Comparison of ENCODE assay signal across 10 mouse cellular contexts in the genomic region with DNA sequence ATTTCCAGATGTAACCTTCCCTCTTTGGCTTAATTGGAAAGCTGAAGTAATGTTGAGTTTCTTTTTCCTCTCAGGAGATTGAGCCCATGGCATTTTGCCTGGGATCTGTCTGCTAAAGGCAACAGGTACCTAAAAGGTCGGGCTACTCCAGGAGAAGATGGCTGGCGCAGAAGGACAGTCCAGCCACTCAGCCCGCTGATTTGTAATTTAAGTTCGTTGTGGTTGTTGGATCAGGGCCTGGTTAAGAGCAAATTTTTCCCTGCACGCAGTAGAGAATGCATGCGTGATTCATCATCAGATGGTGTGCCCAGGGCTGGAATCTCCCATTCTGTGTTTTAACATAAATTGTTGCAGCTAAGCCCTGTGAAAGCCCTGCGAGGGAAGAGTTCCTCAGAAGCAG. TPM values are rescaled to one million over a fixed set of nuclear protein-coding genes. Genes with fewer than 3 reads are reported as not detected.
DNase-seq lines count a peak whose midpoint lies in the region; ATAC-seq and TF ChIP-seq lines count a peak whose summit lies in the region.
"Had no signal": no experiment of that assay in that cellular context is flagged by ENCODE, and none has a peak within 500 bp of the region (broad histone marks: within the 10 kb centered on the region; RNA-seq: fewer than 3 reads in every experiment).

No protein-coding gene starts in this region.

- H3K9me3 ChIP-seq in heart, postnatal 0 days (replicated peaks; ENCODE audit: control insufficient read depth, low read length), result no peaks in the 10 kb centered on the region
- H3K9me3 ChIP-seq in heart, embryonic 12.5 days (replicated peaks), result no peaks in the 10 kb centered on the region
- no peaks in the 10 kb centered on the region for H3K9me3 ChIP-seq in lung, embryonic 15.5 days

- no peak for DNase-seq in heart, postnatal 0 days (ENCODE audit: low spot score)
- DNase-seq in lung, postnatal 36 days, result no peak
- peak; percentile 82 for DNase-seq in brain, adult 2 months (ENCODE audit: low read depth, low spot score)
- no peak for DNase-seq in urinary bladder, adult 2 months (ENCODE audit: low spot score)
- DNase-seq in thymus, postnatal 25 days, result no peak
- DNase-seq: cerebellum, postnatal 14 days; thymus, postnatal 36 days had no signal

- peaks cover 39% of the 10 kb centered on the region for H3K4me1 ChIP-seq in heart, postnatal 0 days (ENCODE audit: control insufficient read depth, insufficient read depth)
- H3K4me1 ChIP-seq in heart, embryonic 12.5 days (replicated peaks), result peaks cover 45% of the 10 kb centered on the region
- peaks cover 25% of the 10 kb centered on the region for H3K4me1 ChIP-seq in lung, embryonic 15.5 days
- peaks cover 30% of the 10 kb centered on the region for H3K4me1 ChIP-seq in small intestine, adult 2 months (ENCODE audit: control insufficient read depth, insufficient read depth, insufficient read length, low read length)

- no peak overlapping the region for H3K4me2 ChIP-seq in heart, postnatal 0 days (ENCODE audit: low read depth, low read length)
- no peak overlapping the region for H3K4me2 ChIP-seq in heart, embryonic 12.5 days
- H3K4me2 ChIP-seq in lung, embryonic 15.5 days, result no peak overlapping the region

- no peak overlapping the region for H3K4me3 ChIP-seq in heart, postnatal 0 days (ENCODE audit: low read depth, low read length)
- H3K4me3 ChIP-seq in heart, embryonic 12.5 days, result no peak overlapping the region
- no peak overlapping the region for H3K4me3 ChIP-seq in lung, embryonic 15.5 days
- no peak overlapping the region for H3K4me3 ChIP-seq in small intestine, adult 2 months (ENCODE audit: low read depth, low read length)

- H3K27me3 ChIP-seq in heart, postnatal 0 days (ENCODE audit: control insufficient read depth, insufficient read depth, low read length), result no peaks in the 10 kb centered on the region
- H3K27me3 ChIP-seq in heart, embryonic 12.5 days (replicated peaks), result no peaks in the 10 kb centered on the region
- no peaks in the 10 kb centered on the region for H3K27me3 ChIP-seq in lung, embryonic 15.5 days
- no peaks in the 10 kb centered on the region for H3K27me3 ChIP-seq in small intestine, adult 2 months (ENCODE audit: control insufficient read depth, insufficient read depth, low read length)

- H3K27ac ChIP-seq in heart, postnatal 0 days (ENCODE audit: low read depth), result peak overlapping the region; percentile 1
- H3K27ac ChIP-seq in heart, embryonic 12.5 days (ENCODE audit: poor library complexity, severe bottlenecking), result no peak overlapping the region
- peak overlapping the region; percentile 47; the same call in 1 of the 2 replicates for H3K27ac ChIP-seq in lung, embryonic 15.5 days
- H3K27ac ChIP-seq in small intestine, adult 2 months (ENCODE audit: insufficient read depth, low read depth, low read length), result peak overlapping the region; percentile 75

- no peak for TF ChIP-seq EP300 in heart, postnatal 0 days (IDR thresholded peaks at IDR 0.05; ENCODE audit: low read depth)

- ATAC-seq in heart, postnatal 0 days (ENCODE audit: insufficient read depth, low read depth), result no peak
- ATAC-seq in heart, embryonic 12.5 days (ENCODE audit: insufficient number of reproducible peaks, low FRiP score), result no peak
- ATAC-seq in lung, embryonic 15.5 days (ENCODE audit: borderline replicate concordance, extremely low read depth, low FRiP score, low TSS enrichment), result no peak

- 60% methylated on average over 7 of the region's 7 CpGs for WGBS in heart, postnatal 0 days
- 86% methylated on average over 7 of the region's 7 CpGs for WGBS in heart, embryonic 12.5 days
- 78% methylated on average over 7 of the region's 7 CpGs for WGBS in lung, embryonic 15.5 days
- WGBS in small intestine, adult 2 months, result 58% methylated on average over 7 of the region's 7 CpGs

- no peak overlapping the region for H3K9ac ChIP-seq in heart, postnatal 0 days (replicated peaks; ENCODE audit: low read depth, low read length)
- no peak overlapping the region for H3K9ac ChIP-seq in heart, embryonic 12.5 days
- no peak overlapping the region for H3K9ac ChIP-seq in lung, embryonic 15.5 days

- peaks cover 10% of the 10 kb centered on the region for H3K36me3 ChIP-seq in heart, postnatal 0 days (replicated peaks; ENCODE audit: control insufficient read depth, insufficient read depth, low read length)
- H3K36me3 ChIP-seq in heart, embryonic 12.5 days, result peaks cover 15% of the 10 kb centered on the region
- peaks cover 7% of the 10 kb centered on the region; the same call in 1 of the 2 replicates for H3K36me3 ChIP-seq in lung, embryonic 15.5 days
- peaks cover 14% of the 10 kb centered on the region for H3K36me3 ChIP-seq in small intestine, adult 2 months (ENCODE audit: control insufficient read depth, insufficient read depth, low read length)

- TF ChIP-seq POLR2A in small intestine, adult 2 months (IDR thresholded peaks at IDR 0.05; ENCODE audit: low read depth, low read length), result no peak

- TF ChIP-seq CTCF in heart, postnatal 0 days (IDR thresholded peaks at IDR 0.05; ENCODE audit: low read depth), result no peak
- no peak for TF ChIP-seq CTCF in small intestine, adult 2 months (IDR thresholded peaks at IDR 0.05; ENCODE audit: extremely low read depth, insufficient read length, insufficient replicate concordance, low read depth, low read length)

RNA-seq across cellular contexts. Expression of gene Pptc7, which starts 19.8 kb away (rescaled TPM):
- 33.9 and 40.3 TPM in 2 replicates for total RNA-seq in heart, postnatal 0 days (2014; rRNA removed; ENCODE audit: low replicate concordance)
- 16.8 and 20.5 TPM in 2 replicates for polyA plus RNA-seq in heart, postnatal 0 days (2015; fragmentation: Nextera tagmentation; extraction: Ambion mirVana)
- 13.4 and 14.3 TPM in 2 replicates for polyA plus RNA-seq in heart, embryonic 12.5 days (2016; fragmentation: Nextera tagmentation; extraction: Ambion mirVana)
- polyA plus RNA-seq in lung, embryonic 15.5 days (2015; fragmentation: Nextera tagmentation; extraction: Ambion mirVana), result 7.6 and 8.7 TPM in 2 replicates
- 12.5 and 20.1 TPM in 2 replicates for polyA plus RNA-seq in small intestine, adult 2 months (2012; rRNA removed)
- 22.6 and 25.2 TPM in 2 replicates for polyA plus RNA-seq in urinary bladder, adult 2 months (2012; rRNA removed)

RNA-seq across cellular contexts. Expression of gene Tctn1, which starts 39.7 kb away (rescaled TPM):
- 5.7 and 21.6 TPM in 2 replicates for total RNA-seq in heart, postnatal 0 days (2014; rRNA removed; ENCODE audit: low replicate concordance)
- polyA plus RNA-seq in heart, postnatal 0 days (2015; fragmentation: Nextera tagmentation; extraction: Ambion mirVana), result 2.3 TPM in 2 replicates
- polyA plus RNA-seq in heart, embryonic 12.5 days (2016; fragmentation: Nextera tagmentation; extraction: Ambion mirVana), result 2.7 and 3.2 TPM in 2 replicates
- 6.3 and 7.0 TPM in 2 replicates for polyA plus RNA-seq in lung, embryonic 15.5 days (2015; fragmentation: Nextera tagmentation; extraction: Ambion mirVana)
- polyA plus RNA-seq in small intestine, adult 2 months (2012; rRNA removed), result 5.8 and 12.5 TPM in 2 replicates
- polyA plus RNA-seq in urinary bladder, adult 2 months (2012; rRNA removed), result 15.6 and 17.7 TPM in 2 replicates

RNA-seq across cellular contexts. Expression of gene Rad9b, which starts 50.1 kb away (rescaled TPM):
- total RNA-seq in heart, postnatal 0 days (2014; rRNA removed; ENCODE audit: low replicate concordance), result 2.0 and 13.9 TPM in 2 replicates
- 7.5 and 8.2 TPM in 2 replicates for polyA plus RNA-seq in heart, postnatal 0 days (2015; fragmentation: Nextera tagmentation; extraction: Ambion mirVana)
- 7.8 and 9.1 TPM in 2 replicates for polyA plus RNA-seq in heart, embryonic 12.5 days (2016; fragmentation: Nextera tagmentation; extraction: Ambion mirVana)
- 7.7 and 9.2 TPM in 2 replicates for polyA plus RNA-seq in lung, embryonic 15.5 days (2015; fragmentation: Nextera tagmentation; extraction: Ambion mirVana)
- polyA plus RNA-seq in small intestine, adult 2 months (2012; rRNA removed), result 0.39 and 0.98 TPM in 2 replicates
- polyA plus RNA-seq in urinary bladder, adult 2 months (2012; rRNA removed), result 11.4 and 13.9 TPM in 2 replicates

RNA-seq across cellular contexts. Expression of gene Vps29, which starts 50.2 kb away (rescaled TPM):
- 84.0 and 92.5 TPM in 2 replicates for total RNA-seq in heart, postnatal 0 days (2014; rRNA removed; ENCODE audit: low replicate concordance)
- polyA plus RNA-seq in heart, postnatal 0 days (2015; fragmentation: Nextera tagmentation; extraction: Ambion mirVana), result 184 and 206 TPM in 2 replicates
- polyA plus RNA-seq in heart, embryonic 12.5 days (2016; fragmentation: Nextera tagmentation; extraction: Ambion mirVana), result 219 and 232 TPM in 2 replicates
- 211 and 224 TPM in 2 replicates for polyA plus RNA-seq in lung, embryonic 15.5 days (2015; fragmentation: Nextera tagmentation; extraction: Ambion mirVana)
- 31.4 and 36.6 TPM in 2 replicates for polyA plus RNA-seq in small intestine, adult 2 months (2012; rRNA removed)
- 114 and 152 TPM in 2 replicates for polyA plus RNA-seq in urinary bladder, adult 2 months (2012; rRNA removed)
